Mouse (Mus musculus): Measurements from ENCODE around the gene Alox12b.

DNA sequence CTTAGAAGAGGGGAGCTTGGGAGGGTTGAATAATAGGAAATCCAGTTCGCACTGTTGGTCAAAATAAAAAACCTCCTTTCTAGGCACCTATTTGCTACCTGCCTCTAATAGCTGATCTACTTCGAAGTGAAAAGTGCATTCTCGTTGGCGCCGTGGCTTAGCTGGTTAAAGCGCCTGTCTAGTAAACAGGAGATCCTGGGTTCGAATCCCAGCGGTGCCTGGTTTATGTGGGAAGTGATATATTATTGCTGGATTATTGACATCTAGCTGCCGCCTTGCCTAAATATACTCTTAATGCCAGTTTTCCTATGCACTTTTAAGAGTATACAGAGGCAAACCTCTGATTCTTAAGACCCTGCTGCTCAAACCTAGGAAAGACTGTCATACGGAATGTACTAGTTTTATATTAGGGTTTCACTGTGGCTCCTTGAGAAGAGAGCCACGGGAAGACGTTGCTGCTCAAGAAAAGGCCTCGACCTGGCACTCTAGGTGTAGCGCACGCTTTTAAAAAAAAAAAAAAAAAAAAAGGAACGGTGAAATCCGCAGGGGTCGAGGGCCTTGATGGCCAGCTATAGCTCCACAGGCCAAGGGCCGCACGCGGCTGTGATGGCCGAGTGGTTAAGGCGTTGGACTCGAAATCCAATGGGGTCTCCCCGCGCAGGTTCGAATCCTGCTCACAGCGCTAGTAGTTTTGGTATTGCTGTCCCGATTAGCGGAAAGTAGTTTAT lies 46.3 kb upstream of the Alox12b start:
- TF ChIP-seq CTCF (IDR thresholded peaks at IDR 0.05) (no peak), EP300 (IDR thresholded peaks at IDR 0.05) (peak; percentile 44)

All from lung, postnatal 0 days (tissue).